Mouse (Mus musculus) embryonic facial prominence, embryonic 15.5 days (tissue): ENCODE measurements around the gene Ppp3ca. TPM values are rescaled to one million over a fixed set of nuclear protein-coding genes. Genes with fewer than 3 reads are reported as not detected.

Source experiments
- ATAC-seq: fragments of 200-750 bp; cut with Nextera tagmentation; 2 replicates; pipeline ENCODE4 v1.8.0; 2017; ENCODE audit warnings: low read depth, moderate TSS enrichment; ENCODE audit not compliant: insufficient number of reproducible peaks, low FRiP score, low TSS enrichment
- H3K27ac ChIP-seq: fragments of 300-500 bp; sonication (generic); replicated peaks from 2 replicates; pipeline ENCODE4 v1.5.1; 2015; ENCODE audit warnings: mild to moderate bottlenecking, inconsistent platforms
- H3K27me3 ChIP-seq: fragments of 300-500 bp; sonication (generic); 2 replicates; pipeline ENCODE4 v1.6.1; 2015; ENCODE audit warnings: inconsistent platforms
- H3K36me3 ChIP-seq: fragments of 300-500 bp; sonication (generic); 2 replicates; pipeline ENCODE4 v1.6.1; 2015; ENCODE audit warnings: mild to moderate bottlenecking, inconsistent platforms
- H3K4me1 ChIP-seq: fragments of 300-500 bp; sonication (generic); 2 replicates; pipeline ENCODE4 v1.6.1; 2015; ENCODE audit warnings: inconsistent platforms
- H3K4me2 ChIP-seq: fragments of 300-500 bp; sonication (generic); replicated peaks from 2 replicates; pipeline ENCODE4 v1.6.1; 2015; ENCODE audit warnings: mild to moderate bottlenecking, inconsistent platforms
- H3K4me3 ChIP-seq: fragments of 300-500 bp; sonication (generic); replicated peaks from 2 replicates; pipeline ENCODE4 v1.5.1; 2015; ENCODE audit warnings: mild to moderate bottlenecking, inconsistent platforms
- H3K9ac ChIP-seq: fragments of 300-500 bp; sonication (generic); 2 replicates; pipeline ENCODE4 v1.6.1; 2015; ENCODE audit warnings: inconsistent platforms
- H3K9me3 ChIP-seq: fragments of 300-500 bp; sonication (generic); replicated peaks from 2 replicates; pipeline ENCODE4 v1.6.1; 2016; ENCODE audit warnings: inconsistent platforms
- WGBS: fragments of 180-500 bp; shearing (Covaris S2); methylation state at CpG from one replicate; pipeline ENCODE4 v1.1.7; 2015; 5-methylcytosine and 5-hydroxymethylcytosine counted together
- polyA plus RNA-seq: library from polyadenylated mRNA; unstranded; fragments of >200 nt; fragmentation: Nextera tagmentation; extraction: Ambion mirVana; gene quantifications from 2 replicates; pipeline ENCODE4 v1.2.1, GENCODE M21; 2015

The Ppp3ca gene
- polyA plus RNA-seq, 1 experiment from 2014 or later, result 82.8 TPM

GRCm38 (mm10) chr3:136727877-136728276, 58.0 kb downstream of the Ppp3ca start:
- Histone ChIP-seq H3K4me3 (no peak overlapping the region), H3K9me3 (no peaks in the 10 kb centered on the region), H3K4me1 (peaks cover 10% of the 10 kb centered on the region; the same call in 1 of the 2 replicates), H3K36me3 (no peaks in the 10 kb centered on the region), H3K9ac (no peak overlapping the region), H3K4me2 (no peak overlapping the region), H3K27me3 (no peaks in the 10 kb centered on the region), H3K27ac (no peak overlapping the region)
- WGBS, result 73% methylated on average over 2 of the region's 2 CpGs
- ATAC-seq, result no peak

- Histone ChIP-seq H3K4me2 (no peak overlapping the region), H3K4me1 (peaks cover 7% of the 10 kb centered on the region; the same call in 1 of the 2 replicates), H3K9me3 (no peaks in the 10 kb centered on the region), H3K36me3 (no peaks in the 10 kb centered on the region), H3K4me3 (no peak overlapping the region), H3K27ac (no peak overlapping the region), H3K27me3 (no peaks in the 10 kb centered on the region), H3K9ac (no peak overlapping the region)
- ATAC-seq, result no peak
- WGBS, result 59% methylated on average over 10 of the region's 10 CpGs
Measured at GRCm38 (mm10) chr3:136729978-136730377, 60.1 kb downstream of the Ppp3ca start.

GRCm38 (mm10) chr3:136731579-136731978, 61.7 kb downstream of the Ppp3ca start:
- Histone ChIP-seq H3K9ac (no peak overlapping the region), H3K4me3 (no peak overlapping the region), H3K9me3 (no peaks in the 10 kb centered on the region), H3K4me1 (no peaks in the 10 kb centered on the region; the same call in 1 of the 2 replicates), H3K36me3 (no peaks in the 10 kb centered on the region), H3K4me2 (no peak overlapping the region), H3K27ac (no peak overlapping the region), H3K27me3 (no peaks in the 10 kb centered on the region)
- WGBS, result 90% methylated on average over 6 of the region's 6 CpGs
- ATAC-seq, result no peak

DNA sequence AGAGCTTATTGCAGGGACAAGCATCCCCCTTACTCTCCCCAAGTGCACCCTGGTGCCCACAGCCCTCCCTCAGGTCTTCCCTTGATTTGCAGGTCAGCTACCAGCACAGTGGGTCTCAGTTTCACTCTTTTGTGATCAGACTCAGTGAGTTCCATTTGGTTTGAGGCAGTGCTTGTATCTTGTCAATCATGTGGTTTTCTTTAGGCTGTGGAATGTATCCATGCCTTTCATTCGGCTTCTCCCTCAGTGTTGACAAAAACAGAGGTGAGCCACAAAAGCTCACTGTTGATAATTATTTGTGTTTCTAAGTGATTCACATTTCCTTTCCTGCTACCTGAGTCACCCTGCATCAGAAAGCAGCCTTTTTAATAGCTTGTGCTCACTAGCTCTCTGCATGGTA, 66.1 kb downstream of the Ppp3ca start:
- Histone ChIP-seq H3K9ac (no peak overlapping the region), H3K36me3 (no peaks in the 10 kb centered on the region), H3K27me3 (no peaks in the 10 kb centered on the region), H3K4me3 (no peak overlapping the region), H3K9me3 (no peaks in the 10 kb centered on the region), H3K4me2 (no peak overlapping the region), H3K4me1 (no peaks in the 10 kb centered on the region), H3K27ac (no peak overlapping the region)
- 10% methylated on average over 1 of the region's 1 CpGs for WGBS
- no peak for ATAC-seq

DNA sequence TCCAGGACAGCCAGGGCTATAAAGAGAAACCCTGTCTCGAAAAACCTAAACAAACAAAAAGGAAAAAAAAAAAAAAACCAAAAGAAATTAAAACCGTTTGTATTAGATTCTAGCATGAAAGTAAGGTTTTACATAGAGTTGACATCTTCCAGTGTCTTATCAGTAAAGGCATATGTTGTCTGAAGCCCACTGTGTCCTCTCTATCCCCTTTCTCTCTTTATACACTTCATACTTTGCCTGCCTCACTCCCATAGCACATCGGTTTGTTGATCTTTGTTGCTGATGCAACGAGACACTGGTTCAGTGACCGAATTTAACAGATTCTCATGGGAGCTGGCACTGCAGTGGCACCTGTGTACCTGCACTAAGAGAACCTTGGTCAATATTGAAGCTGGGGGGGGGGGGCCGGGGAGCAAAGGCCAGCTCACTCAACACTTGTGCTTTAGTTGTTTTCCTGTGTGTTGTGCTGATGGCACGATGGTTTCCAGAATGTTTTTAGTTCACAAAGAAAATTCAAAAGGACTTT, 66.9 kb downstream of the Ppp3ca start:
- H3K4me1 ChIP-seq, result 0 out of 2 replicates have a peak, but pooled peaks cover 4% of the 10 kb centered on the region
- no peaks in the 10 kb centered on the region for H3K27me3 ChIP-seq
- H3K9me3 ChIP-seq, result no peaks in the 10 kb centered on the region
- no peak overlapping the region for H3K4me3 ChIP-seq
- H3K27ac ChIP-seq, result no peak overlapping the region
- H3K4me2 ChIP-seq, result no peak overlapping the region
- no peaks in the 10 kb centered on the region for H3K36me3 ChIP-seq
- 76% methylated on average over 7 of the region's 7 CpGs for WGBS
- H3K9ac ChIP-seq, result no peak overlapping the region
- ATAC-seq, result no peak

- Histone ChIP-seq H3K9ac (no peak overlapping the region), H3K4me3 (no peak overlapping the region), H3K4me1 (0 out of 2 replicates have a peak, but pooled peaks cover 4% of the 10 kb centered on the region), H3K9me3 (no peaks in the 10 kb centered on the region), H3K27ac (no peak overlapping the region), H3K4me2 (no peak overlapping the region), H3K27me3 (no peaks in the 10 kb centered on the region), H3K36me3 (no peaks in the 10 kb centered on the region)
- 95% methylated on average over 1 of the region's 1 CpGs for WGBS
- ATAC-seq, result no peak
Measured at GRCm38 (mm10) chr3:136738474-136738873, 68.5 kb downstream of the Ppp3ca start.

DNA sequence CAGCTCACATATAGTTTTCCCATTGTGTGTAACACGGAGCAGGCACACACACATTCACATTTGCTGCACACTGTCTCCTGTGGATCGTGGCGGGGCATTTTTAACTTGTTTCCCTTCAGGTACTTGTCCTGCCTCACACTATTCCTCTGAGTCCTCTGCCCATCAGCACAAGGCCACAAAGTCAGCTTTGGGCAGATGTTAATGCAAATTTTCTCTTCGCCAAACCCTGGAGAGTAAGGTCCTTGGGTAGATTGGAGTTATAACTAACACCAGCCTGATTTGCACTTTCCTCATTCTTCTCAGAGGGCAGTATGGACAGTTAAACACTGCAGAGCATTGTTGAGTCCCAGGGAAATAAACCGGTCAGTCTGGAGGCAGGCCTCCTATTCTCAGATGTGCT, 69.0 kb downstream of the Ppp3ca start:
- 89% methylated on average over 5 of the region's 5 CpGs for WGBS
- H3K4me2 ChIP-seq, result no peak overlapping the region
- no peaks in the 10 kb centered on the region for H3K36me3 ChIP-seq
- no peaks in the 10 kb centered on the region for H3K9me3 ChIP-seq
- H3K4me1 ChIP-seq, result 0 out of 2 replicates have a peak, but pooled peaks cover 4% of the 10 kb centered on the region
- no peak overlapping the region for H3K4me3 ChIP-seq
- ATAC-seq, result no peak
- H3K9ac ChIP-seq, result no peak overlapping the region
- H3K27ac ChIP-seq, result no peak overlapping the region
- no peaks in the 10 kb centered on the region for H3K27me3 ChIP-seq

GRCm38 (mm10) chr3:136741659-136742058, 71.7 kb downstream of the Ppp3ca start:
- Histone ChIP-seq H3K9ac (no peak overlapping the region), H3K4me1 (0 out of 2 replicates have a peak, but pooled peaks cover 4% of the 10 kb centered on the region), H3K4me2 (no peak overlapping the region), H3K9me3 (no peaks in the 10 kb centered on the region), H3K36me3 (no peaks in the 10 kb centered on the region), H3K4me3 (no peak overlapping the region), H3K27ac (no peak overlapping the region), H3K27me3 (no peaks in the 10 kb centered on the region)
- ATAC-seq, result no peak
- 55% methylated on average over 5 of the region's 5 CpGs for WGBS

DNA sequence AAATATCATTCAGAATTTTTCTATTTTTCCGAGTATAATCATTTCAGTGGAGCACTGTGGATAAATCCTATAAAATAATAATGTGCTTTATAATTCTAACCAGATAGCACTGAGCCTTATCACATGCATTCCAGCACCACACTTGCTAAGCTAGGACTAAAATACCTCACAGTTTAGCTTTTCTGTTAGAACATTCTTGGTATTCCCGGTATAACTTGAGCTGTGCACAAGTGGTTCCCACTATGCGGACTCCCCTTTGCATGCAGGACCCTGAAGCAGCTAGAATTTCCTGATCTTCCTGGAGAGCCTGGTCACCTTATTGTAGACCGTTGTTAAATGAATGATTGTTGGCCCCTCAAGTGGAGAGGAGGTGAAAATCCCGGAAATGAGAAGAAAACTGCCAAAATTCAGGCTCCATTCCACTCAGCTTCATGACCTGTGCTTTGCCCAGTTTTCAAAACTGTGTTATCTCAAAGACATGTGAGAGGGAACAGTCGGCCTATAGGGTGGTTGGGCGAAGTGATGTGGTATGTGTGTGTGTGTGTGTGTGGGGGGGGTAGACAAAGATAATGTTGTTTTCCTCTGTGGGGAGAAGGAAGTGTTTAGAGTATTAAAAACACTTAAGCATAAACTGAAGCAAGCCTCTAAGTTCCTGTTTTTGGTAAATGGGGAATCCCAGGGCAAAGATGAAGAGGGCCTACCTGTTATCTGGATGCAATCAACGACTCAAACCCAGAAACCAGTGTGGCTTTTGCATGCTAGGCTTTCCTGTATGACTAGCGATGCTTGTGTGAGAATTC, 72.5 kb downstream of the Ppp3ca start:
- WGBS, result 71% methylated on average over 9 of the region's 9 CpGs
- Histone ChIP-seq H3K4me1 (0 out of 2 replicates have a peak, but pooled peaks cover 4% of the 10 kb centered on the region), H3K36me3 (no peaks in the 10 kb centered on the region), H3K4me2 (no peak overlapping the region), H3K9me3 (no peaks in the 10 kb centered on the region), H3K9ac (no peak overlapping the region), H3K27me3 (no peaks in the 10 kb centered on the region), H3K4me3 (no peak overlapping the region), H3K27ac (no peak overlapping the region)
- ATAC-seq, result no peak

DNA sequence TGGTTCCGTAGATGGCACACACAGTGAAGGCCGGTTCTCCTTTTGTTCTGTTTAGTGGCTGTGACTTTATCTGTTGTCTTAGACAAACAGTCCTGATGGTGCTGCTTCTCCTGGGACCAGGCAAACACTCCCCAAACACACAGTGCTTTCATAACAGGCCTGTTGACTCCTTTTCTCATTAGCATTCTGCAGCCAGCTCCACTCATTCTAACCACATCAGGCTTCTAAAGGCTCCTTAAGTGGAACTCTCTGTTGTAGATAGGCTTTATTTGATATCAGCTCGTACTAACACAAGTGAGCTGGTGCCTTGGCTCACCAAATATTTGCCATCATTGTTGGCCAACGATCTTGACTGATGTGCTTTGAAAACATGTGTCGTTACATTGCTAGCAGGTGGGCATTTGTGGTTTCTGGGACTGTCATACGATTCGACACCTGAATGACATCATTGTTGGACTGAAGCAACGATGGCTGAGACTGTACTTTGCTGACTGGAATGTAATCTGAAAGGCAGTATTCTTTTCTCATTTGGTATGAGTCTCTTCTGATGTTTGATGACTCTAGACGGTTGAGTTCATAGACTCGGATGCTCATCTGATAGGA, 74.5 kb downstream of the Ppp3ca start:
- no peak overlapping the region for H3K9ac ChIP-seq
- ATAC-seq, result no peak
- 75% methylated on average over 10 of the region's 10 CpGs for WGBS

DNA sequence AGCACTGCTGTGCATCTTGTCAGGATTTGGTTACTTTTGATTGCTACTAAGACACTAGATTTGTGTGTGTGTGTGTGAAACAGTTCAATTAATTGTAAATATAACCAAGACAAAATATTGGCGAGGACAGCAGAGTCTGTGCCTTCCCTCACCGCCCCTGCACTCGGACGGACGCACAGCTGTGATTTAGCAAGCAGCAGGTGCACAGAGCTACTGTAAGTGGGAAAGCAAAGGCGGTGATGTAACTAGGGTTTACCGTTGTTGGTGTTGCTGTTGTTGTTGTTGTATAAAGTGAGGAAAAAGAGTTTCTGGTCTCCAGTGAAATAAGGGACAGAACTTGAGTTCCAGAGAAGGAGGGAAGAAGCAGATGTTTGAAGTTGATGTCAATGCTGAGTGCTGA, 75.5 kb downstream of the Ppp3ca start:
- WGBS, result 84% methylated on average over 7 of the region's 7 CpGs
- Histone ChIP-seq H3K4me3 (no peak overlapping the region), H3K4me1 (peaks cover 14% of the 10 kb centered on the region; the same call in 1 of the 2 replicates), H3K27ac (no peak overlapping the region), H3K4me2 (no peak overlapping the region), H3K27me3 (no peaks in the 10 kb centered on the region), H3K36me3 (no peaks in the 10 kb centered on the region), H3K9me3 (no peaks in the 10 kb centered on the region), H3K9ac (no peak overlapping the region)
- no peak for ATAC-seq

More for the DNA sequence above, 74.5 kb downstream of the Ppp3ca start:
- H3K4me3 ChIP-seq, result no peak overlapping the region
- H3K9me3 ChIP-seq, result no peaks in the 10 kb centered on the region
- peaks cover 10% of the 10 kb centered on the region; the same call in 1 of the 2 replicates for H3K4me1 ChIP-seq
- H3K36me3 ChIP-seq, result no peaks in the 10 kb centered on the region
- H3K4me2 ChIP-seq, result no peak overlapping the region
- no peaks in the 10 kb centered on the region for H3K27me3 ChIP-seq
- H3K27ac ChIP-seq, result no peak overlapping the region
